Mouse (Mus musculus) lung, adult 2 months (tissue): ENCODE results near the gene Csnk1e.

Source experiments
- CTCF ChIP-seq: fragments of 200-500 bp; IDR thresholded peaks from 2 replicates; pipeline ENCODE4 v1.5.1; 2011; ENCODE audit warnings: mild to moderate bottlenecking, low read length, control low read depth; ENCODE audit not compliant: insufficient read depth
- POLR2A ChIP-seq: fragments of 200-500 bp; IDR thresholded peaks from 2 replicates; pipeline ENCODE4 v1.6.1; 2011; ENCODE audit warnings: low read depth, mild to moderate bottlenecking, control low read depth, low read length, borderline replicate concordance; ENCODE audit errors: extremely low read depth

GRCm38 (mm10) chr15:79466601-79467286 lies 11.4 kb upstream of the Csnk1e start:
- no peak; the same call in 1 of the 2 replicates for TF ChIP-seq POLR2A
- TF ChIP-seq CTCF, result peak; percentile 99
